Mouse (Mus musculus) liver, adult 2 months (tissue): Measurements from ENCODE around the gene Fgfr2.

Source experiments
- CTCF ChIP-seq: fragments of 200-500 bp; IDR thresholded peaks from 2 replicates; pipeline ENCODE4 v1.5.1; 2011; ENCODE audit warnings: low read depth, low read length, control low read depth
- POLR2A ChIP-seq: fragments of 200-500 bp; IDR thresholded peaks from 2 replicates; pipeline ENCODE4 v1.6.1; 2011; ENCODE audit warnings: low read length, control low read depth; ENCODE audit not compliant: insufficient read depth; ENCODE audit errors: extremely low read depth

DNA sequence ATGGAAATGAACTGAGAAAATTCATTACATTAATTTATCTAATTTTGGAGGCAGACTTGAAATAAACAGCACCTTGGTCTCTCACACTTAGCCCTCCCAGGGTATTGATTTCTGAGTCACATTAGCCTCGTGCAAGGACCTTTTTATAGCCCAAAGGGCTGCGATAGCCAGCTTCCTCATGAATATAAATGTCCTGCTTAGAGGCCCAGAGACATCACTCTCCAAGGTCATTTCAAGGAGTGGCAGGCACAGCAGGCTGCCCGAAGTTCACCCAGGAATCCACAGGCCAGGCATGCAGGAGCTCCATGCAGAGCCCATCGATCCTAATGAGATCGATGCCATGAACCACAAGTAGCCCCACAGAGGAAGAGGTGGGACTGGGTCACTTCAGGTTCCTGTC lies 697.1 kb downstream of the Fgfr2 start:
- TF ChIP-seq POLR2A: no peak
- TF ChIP-seq CTCF: no peak
